ENCODE assay signal across 9 mouse cellular contexts in the genomic region with DNA sequence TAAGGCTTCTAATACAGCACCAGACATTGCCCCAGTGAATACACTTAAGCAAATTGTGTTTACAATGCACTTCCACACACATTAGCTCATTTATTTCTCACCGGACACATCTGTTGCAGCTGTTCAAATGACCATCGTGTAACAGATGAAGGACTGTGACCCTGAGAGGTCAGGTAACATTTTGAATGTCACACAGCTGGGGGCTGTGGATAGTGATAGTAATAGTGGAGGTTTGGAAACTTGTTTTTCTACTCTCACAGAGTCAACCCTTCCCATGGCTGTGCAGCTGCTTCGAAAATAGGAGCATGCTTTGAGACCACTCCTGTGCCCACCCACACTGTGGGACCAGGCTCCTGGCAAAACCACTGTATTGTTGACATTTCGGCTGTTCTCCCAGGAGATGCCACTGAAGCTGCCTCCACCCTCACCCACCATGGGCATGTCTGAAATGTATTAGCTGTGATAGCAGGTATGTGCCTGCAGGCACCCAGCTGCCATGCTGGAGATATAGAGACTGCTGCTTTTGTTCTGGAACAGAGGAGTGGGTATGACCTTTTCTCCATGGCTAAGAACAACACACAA.
DNase-seq lines count a peak whose midpoint lies in the region; ATAC-seq and TF ChIP-seq lines count a peak whose summit lies in the region.
"Had no signal": no experiment of that assay in that cellular context is flagged by ENCODE, and none has a peak within 500 bp of the region (broad histone marks: within the 10 kb centered on the region; RNA-seq: fewer than 3 reads in every experiment).

No protein-coding gene starts in this region.

- TF ChIP-seq CTCF in hindbrain, postnatal 0 days (IDR thresholded peaks at IDR 0.05; ENCODE audit: low read depth) = no peak

- H3K36me3 ChIP-seq in hindbrain, embryonic 13.5 days = no peaks in the 10 kb centered on the region
- no peaks in the 10 kb centered on the region for H3K36me3 ChIP-seq in hindbrain, postnatal 0 days (ENCODE audit: insufficient read depth, low read length)
- no peaks in the 10 kb centered on the region for H3K36me3 ChIP-seq in lung, embryonic 16.5 days (ENCODE audit: control insufficient read depth, insufficient read depth, low read length)
- no peaks in the 10 kb centered on the region for H3K36me3 ChIP-seq in stomach, embryonic 14.5 days (ENCODE audit: control insufficient read depth, insufficient read depth, low read length)

- no peak overlapping the region for H3K4me2 ChIP-seq in hindbrain, embryonic 13.5 days
- H3K4me2 ChIP-seq in hindbrain, postnatal 0 days (ENCODE audit: low read depth, low read length) = no peak overlapping the region
- H3K4me2 ChIP-seq in lung, embryonic 16.5 days (ENCODE audit: low read depth, low read length) = no peak overlapping the region
- H3K4me2 ChIP-seq in stomach, embryonic 14.5 days (replicated peaks; ENCODE audit: low read depth, low read length) = no peak overlapping the region

- no peaks in the 10 kb centered on the region for H3K9me3 ChIP-seq in hindbrain, embryonic 13.5 days
- no peaks in the 10 kb centered on the region for H3K9me3 ChIP-seq in hindbrain, postnatal 0 days (ENCODE audit: low read length)
- no peaks in the 10 kb centered on the region for H3K9me3 ChIP-seq in lung, embryonic 16.5 days (ENCODE audit: control insufficient read depth, low read length)
- H3K9me3 ChIP-seq in stomach, embryonic 14.5 days (ENCODE audit: control insufficient read depth, low read depth, low read length) = no peaks in the 10 kb centered on the region

- ATAC-seq in hindbrain, embryonic 13.5 days (ENCODE audit: low FRiP score) = no peak
- no peak for ATAC-seq in hindbrain, postnatal 0 days
- ATAC-seq in lung, embryonic 16.5 days (ENCODE audit: low read depth) = peak; percentile 51; the same call in 1 of the 2 replicates
- ATAC-seq in stomach, embryonic 14.5 days (ENCODE audit: insufficient number of reproducible peaks, insufficient read depth, low FRiP score, low read depth) = 0 out of 2 replicates have a peak, but pooled peaks have one; percentile 28
- ATAC-seq: CD4-positive, CD25-positive, alpha-beta regulatory T cell, adult 4 months had no signal

- DNase-seq in hindbrain, postnatal 0 days (ENCODE audit: low spot score) = no peak
- DNase-seq in lung, postnatal 36 days = no peak
- peak; percentile 33 for DNase-seq in heart, adult 8-10 months (ENCODE audit: low spot score)
- DNase-seq in urinary bladder, postnatal 25 days (ENCODE audit: low spot score) = no peak
- no peak for DNase-seq in adrenal gland, postnatal 4 days (ENCODE audit: low spot score in 2 of 2)

- no peak overlapping the region for H3K9ac ChIP-seq in hindbrain, embryonic 13.5 days
- H3K9ac ChIP-seq in hindbrain, postnatal 0 days (replicated peaks; ENCODE audit: low read length) = no peak overlapping the region
- H3K9ac ChIP-seq in lung, embryonic 16.5 days (ENCODE audit: low read length) = no peak overlapping the region
- H3K9ac ChIP-seq in stomach, embryonic 14.5 days (replicated peaks; ENCODE audit: low read depth, low read length) = no peak overlapping the region

- no peaks in the 10 kb centered on the region for H3K27me3 ChIP-seq in hindbrain, embryonic 13.5 days
- no peaks in the 10 kb centered on the region for H3K27me3 ChIP-seq in hindbrain, postnatal 0 days (ENCODE audit: insufficient read depth, low read length)
- no peaks in the 10 kb centered on the region for H3K27me3 ChIP-seq in lung, embryonic 16.5 days (ENCODE audit: control insufficient read depth, insufficient read depth, low read depth, low read length)
- H3K27me3 ChIP-seq in stomach, embryonic 14.5 days (ENCODE audit: control insufficient read depth, insufficient read depth, low read length) = no peaks in the 10 kb centered on the region

- peak overlapping the region; percentile 44; the same call in 1 of the 2 replicates for H3K27ac ChIP-seq in hindbrain, embryonic 13.5 days
- no peak overlapping the region for H3K27ac ChIP-seq in hindbrain, postnatal 0 days
- peak overlapping the region; percentile 26 for H3K27ac ChIP-seq in lung, embryonic 16.5 days (ENCODE audit: low read length)
- H3K27ac ChIP-seq in stomach, embryonic 14.5 days (ENCODE audit: low read length) = 0 out of 2 replicates have a peak overlapping the region, but pooled peaks have one; percentile 39

- 59% methylated on average over 4 of the region's 4 CpGs for WGBS in hindbrain, embryonic 13.5 days
- 52% methylated on average over 4 of the region's 4 CpGs for WGBS in hindbrain, postnatal 0 days
- 26% methylated on average over 4 of the region's 4 CpGs for WGBS in lung, embryonic 16.5 days
- WGBS in stomach, embryonic 14.5 days = 33% methylated on average over 4 of the region's 4 CpGs

- no peak overlapping the region for H3K4me3 ChIP-seq in hindbrain, embryonic 13.5 days
- no peak overlapping the region for H3K4me3 ChIP-seq in hindbrain, postnatal 0 days (ENCODE audit: low read length)
- no peak overlapping the region for H3K4me3 ChIP-seq in lung, embryonic 16.5 days (ENCODE audit: low read length)
- H3K4me3 ChIP-seq in stomach, embryonic 14.5 days (ENCODE audit: low read depth, low read length) = no peak overlapping the region

- no peaks in the 10 kb centered on the region for H3K4me1 ChIP-seq in hindbrain, embryonic 13.5 days (replicated peaks)
- no peaks in the 10 kb centered on the region for H3K4me1 ChIP-seq in hindbrain, postnatal 0 days (ENCODE audit: insufficient read depth, low read length)
- H3K4me1 ChIP-seq in lung, embryonic 16.5 days (replicated peaks; ENCODE audit: control insufficient read depth, insufficient read depth, low read length) = peaks cover 16% of the 10 kb centered on the region
- 0 out of 2 replicates have a peak, but pooled peaks cover 3% of the 10 kb centered on the region for H3K4me1 ChIP-seq in stomach, embryonic 14.5 days (ENCODE audit: control insufficient read depth, insufficient read depth, low read length)

Comparison
In these comparisons a context has a peak if more than half of its experiments do, and no peak if none do; other contexts are left out.
1. ATAC-seq: peak in lung, embryonic 16.5 days (single experiment) and stomach, embryonic 14.5 days (single experiment); none in hindbrain, embryonic 13.5 days (single experiment) and hindbrain, postnatal 0 days (single experiment).